Mouse (Mus musculus) left cerebral cortex, postnatal 36 days (tissue): ENCODE data around the gene Ankrd55. TPM values are rescaled to one million over a fixed set of nuclear protein-coding genes. Genes with fewer than 3 reads are reported as not detected.
"Not testable (repeated sequence)": the region's sequence is repeated elsewhere in the genome, so short reads cannot be mapped to it uniquely, and the experiment has no call there.

Experiments used
- DNase-seq, 2 experiments: peaks; one replicate each; pipeline ENCODE4 v3.0.0; 2021 to 2022; ENCODE audit warnings: low spot score in 2 of 2, mixed read lengths in 1 of 2
- intact Hi-C: fragments of 180-260 bp; cut with DNase I; formaldehyde crosslinking; loops from one replicate; pipeline ENCODE4 v1.15.1; 2025
- total RNA-seq, 2 experiments: library from RNA; stranded (reverse); gene quantifications; 2 replicates each; pipeline ENCODE4 v1.2.3; 2021

Ankrd55 gene
- total RNA-seq, 2 experiments from 2014 or later = 3.5 to 4.8 TPM

DNA sequence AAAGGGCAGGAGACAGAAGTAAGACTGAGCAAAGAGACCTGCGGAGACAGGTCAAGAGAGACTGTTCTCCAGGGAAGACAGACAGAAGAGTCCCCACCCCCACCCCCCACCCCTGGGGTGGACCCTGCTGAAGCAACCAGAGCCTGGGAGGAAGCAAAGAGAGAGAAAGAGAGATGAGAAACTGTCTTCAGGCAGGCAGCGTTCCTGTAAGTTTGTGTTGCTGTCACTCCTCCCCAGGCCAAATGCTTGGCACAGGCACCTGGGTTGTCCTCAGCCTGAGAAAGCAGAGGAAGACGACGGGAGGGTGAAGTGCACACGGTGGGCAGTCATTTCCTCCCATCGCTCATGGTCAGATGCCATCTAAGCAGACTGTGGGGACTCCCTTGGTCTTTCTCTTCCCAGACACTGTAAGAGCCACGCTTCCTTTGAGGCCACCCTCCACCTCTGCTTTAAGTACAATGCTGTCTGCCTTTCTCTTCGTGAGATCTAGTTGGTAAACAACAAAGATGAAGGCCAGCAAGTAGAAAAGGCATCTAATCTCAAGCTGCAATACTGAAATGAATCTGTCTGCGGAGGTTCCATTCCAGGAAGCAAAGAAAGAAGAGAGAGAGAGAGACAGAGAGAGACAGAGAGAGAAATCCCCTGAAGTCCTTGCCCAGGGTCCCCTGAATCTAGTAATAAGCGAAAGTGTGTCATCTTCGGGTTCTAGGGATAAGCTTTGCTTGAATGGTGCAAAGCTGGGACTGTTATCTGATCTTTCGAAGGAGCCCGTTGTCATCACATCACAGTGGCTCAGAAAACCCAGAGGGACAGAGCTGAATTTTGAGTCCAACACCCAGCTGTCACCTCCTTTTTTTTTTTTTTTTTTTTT is 138.2 kb downstream of the Ankrd55 start:
- no peak for DNase-seq
- intact Hi-C loops = no loop called here

DNA sequence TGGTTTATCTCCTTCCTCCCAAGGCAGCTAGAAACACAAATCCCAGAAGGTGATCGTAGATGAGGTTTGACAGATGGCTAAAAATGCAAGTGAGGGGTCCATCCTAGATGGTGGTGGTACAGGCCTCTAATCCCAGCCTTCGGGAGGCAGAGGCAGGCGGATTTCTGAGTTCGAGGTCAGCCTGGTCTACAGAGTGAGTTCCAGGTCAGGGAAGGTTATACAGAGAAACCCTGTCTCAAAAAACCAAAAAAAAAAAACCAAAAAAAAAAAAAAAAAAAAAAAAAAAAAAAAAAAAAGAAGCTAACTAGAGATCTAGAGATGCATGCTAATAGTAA is 138.9 kb downstream of the Ankrd55 start:
- intact Hi-C loops, DNase-seq: not testable (repeated sequence)

DNA sequence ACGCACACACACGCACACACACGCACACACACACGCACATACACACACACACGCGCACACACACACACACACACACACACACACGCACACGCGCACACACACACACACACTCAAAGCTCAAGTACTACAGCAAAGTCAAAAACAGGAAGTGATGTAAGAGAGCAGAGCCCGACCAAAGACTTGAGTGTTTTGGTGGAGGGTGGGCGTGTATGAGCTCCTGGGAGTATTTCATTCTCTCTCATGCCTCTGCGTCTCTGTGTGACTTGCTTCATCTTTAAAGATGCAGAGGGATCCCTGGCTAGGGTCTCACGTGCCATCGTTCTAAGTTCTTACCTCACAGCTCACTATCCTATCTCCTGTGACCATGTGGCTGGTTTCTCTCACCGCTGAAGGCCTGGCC is 139.3 kb downstream of the Ankrd55 start:
- intact Hi-C loops = no loop called here

GRCm38 (mm10) chr13:112433271-112433670 is 145.0 kb downstream of the Ankrd55 start:
- no peak for DNase-seq
- intact Hi-C loops = no loop called here

More for the DNA sequence above, 139.3 kb downstream of the Ankrd55 start:
- DNase-seq = no peak

Other genes with a start within 250 kb of the Ankrd55 start
- gene Il6st, start 175.6 kb downstream of the Ankrd55 start, total RNA-seq = 10 to 100 TPM; 76.3 to 79.5 TPM